ENCODE assay signal across 8 mouse cellular contexts in genomic region chr7:116161544-116161943, GRCm38 (mm10).
DNase-seq lines count a peak whose midpoint lies in the region; ATAC-seq and TF ChIP-seq lines count a peak whose summit lies in the region.

No protein-coding gene starts in this region.

- 26% methylated on average over 5 of the region's 5 CpGs for WGBS in spleen, adult 2 months
- WGBS in bone marrow, adult 2 months = 19% methylated on average over 5 of the region's 5 CpGs
- 21% methylated on average over 5 of the region's 5 CpGs for WGBS in embryonic facial prominence, embryonic 14.5 days
- WGBS in liver, embryonic 16.5 days (ENCODE audit: insufficient replicate concordance) = 16% methylated on average over 5 of the region's 5 CpGs
- 23% methylated on average over 5 of the region's 5 CpGs for WGBS in neural tube, embryonic 14.5 days

- no peak overlapping the region for H3K9ac ChIP-seq in embryonic facial prominence, embryonic 14.5 days (ENCODE audit: low read depth, low read length)
- H3K9ac ChIP-seq in liver, embryonic 16.5 days (ENCODE audit: low read depth, low read length) = no peak overlapping the region
- H3K9ac ChIP-seq in neural tube, embryonic 14.5 days (replicated peaks; ENCODE audit: low read depth, low read length) = no peak overlapping the region

- H3K27ac ChIP-seq in spleen, adult 2 months (ENCODE audit: insufficient read depth, low read length) = no peak overlapping the region
- H3K27ac ChIP-seq in bone marrow, adult 2 months (ENCODE audit: control insufficient read depth, insufficient read depth, low read depth, low read length, poor library complexity) = no peak overlapping the region
- H3K27ac ChIP-seq in embryonic facial prominence, embryonic 14.5 days (replicated peaks; ENCODE audit: low read depth, low read length) = no peak overlapping the region
- H3K27ac ChIP-seq in liver, embryonic 16.5 days (ENCODE audit: low read length) = no peak overlapping the region
- H3K27ac ChIP-seq in neural tube, embryonic 14.5 days (ENCODE audit: low read depth, low read length) = no peak overlapping the region

- DNase-seq in spleen, adult 2 months (ENCODE audit: low read depth in 1 of 2, low spot score in 2 of 2) = no peak
- no peak for DNase-seq in spleen, postnatal 10 days (ENCODE audit: low spot score in 2 of 2)
- DNase-seq in embryonic facial prominence, embryonic 14.5 days (ENCODE audit: low spot score) = peak; percentile 70
- DNase-seq in hindlimb bud, embryonic 11.5 days (ENCODE audit: extremely low spot score, low read depth, low spot score) = peak; percentile 30

- peak; percentile 52; the same call in 1 of the 2 replicates for TF ChIP-seq CTCF in spleen, adult 2 months (IDR thresholded peaks at IDR 0.05; ENCODE audit: extremely low read depth, insufficient read depth, insufficient read length, insufficient replicate concordance)
- TF ChIP-seq CTCF in bone marrow, adult 2 months (IDR thresholded peaks at IDR 0.05; ENCODE audit: control insufficient read depth, insufficient read depth, low read length) = peak; percentile 63

- H3K9me3 ChIP-seq in embryonic facial prominence, embryonic 14.5 days (ENCODE audit: control insufficient read depth, low read length) = no peaks in the 10 kb centered on the region
- H3K9me3 ChIP-seq in liver, embryonic 16.5 days (replicated peaks; ENCODE audit: control insufficient read depth, low read length) = no peaks in the 10 kb centered on the region
- no peaks in the 10 kb centered on the region for H3K9me3 ChIP-seq in neural tube, embryonic 14.5 days (ENCODE audit: control insufficient read depth, low read length)

- H3K4me3 ChIP-seq in spleen, adult 2 months (ENCODE audit: extremely low read depth, insufficient read depth, insufficient read length) = no peak overlapping the region
- no peak overlapping the region for H3K4me3 ChIP-seq in bone marrow, adult 2 months (replicated peaks; ENCODE audit: control insufficient read depth, low read depth, low read length)
- H3K4me3 ChIP-seq in embryonic facial prominence, embryonic 14.5 days (ENCODE audit: low read depth, low read length) = no peak overlapping the region
- H3K4me3 ChIP-seq in liver, embryonic 16.5 days (ENCODE audit: low read depth, low read length) = no peak overlapping the region
- no peak overlapping the region for H3K4me3 ChIP-seq in neural tube, embryonic 14.5 days (ENCODE audit: low read depth, low read length)

- 0 out of 2 replicates have a peak, but pooled peaks have one; percentile 22 for ATAC-seq in embryonic facial prominence, embryonic 14.5 days (ENCODE audit: low read depth)
- ATAC-seq in liver, embryonic 16.5 days (ENCODE audit: low read depth) = 0 out of 2 replicates have a peak, but pooled peaks have one; percentile 11
- peak; percentile 63; the same call in 1 of the 2 replicates for ATAC-seq in neural tube, embryonic 14.5 days (ENCODE audit: low read depth)
- no peak for ATAC-seq in monocyte, adult 5-6 weeks (replicated peaks; ENCODE audit: insufficient number of reproducible peaks, low FRiP score, low TSS enrichment, poor library complexity, severe bottlenecking)

- TF ChIP-seq POLR2A in spleen, adult 2 months (IDR thresholded peaks at IDR 0.05; ENCODE audit: low read depth, low read length) = no peak
- no peak for TF ChIP-seq POLR2A in bone marrow, adult 2 months (IDR thresholded peaks at IDR 0.05; ENCODE audit: borderline replicate concordance, control insufficient read depth, low read depth, low read length)

- no peak overlapping the region for H3K4me2 ChIP-seq in embryonic facial prominence, embryonic 14.5 days (ENCODE audit: low read depth, low read length)
- H3K4me2 ChIP-seq in liver, embryonic 16.5 days (ENCODE audit: low read depth, low read length) = no peak overlapping the region
- no peak overlapping the region for H3K4me2 ChIP-seq in neural tube, embryonic 14.5 days (ENCODE audit: low read depth, low read length)

- no peaks in the 10 kb centered on the region for H3K27me3 ChIP-seq in spleen, adult 2 months (ENCODE audit: control insufficient read depth, insufficient read depth, low read length)
- no peaks in the 10 kb centered on the region for H3K27me3 ChIP-seq in embryonic facial prominence, embryonic 14.5 days (replicated peaks; ENCODE audit: control insufficient read depth, insufficient read depth, low read length)
- no peaks in the 10 kb centered on the region for H3K27me3 ChIP-seq in liver, embryonic 16.5 days (ENCODE audit: control insufficient read depth, insufficient read depth, low read depth, low read length)
- no peaks in the 10 kb centered on the region for H3K27me3 ChIP-seq in neural tube, embryonic 14.5 days (ENCODE audit: control insufficient read depth, insufficient read depth, low read length)

- no peaks in the 10 kb centered on the region for H3K4me1 ChIP-seq in spleen, adult 2 months (ENCODE audit: control insufficient read depth, insufficient read depth, insufficient read length)
- H3K4me1 ChIP-seq in bone marrow, adult 2 months (ENCODE audit: control insufficient read depth, insufficient read depth, low read length) = peaks cover 2% of the 10 kb centered on the region; the same call in 1 of the 2 replicates
- H3K4me1 ChIP-seq in embryonic facial prominence, embryonic 14.5 days (ENCODE audit: control insufficient read depth, insufficient read depth, low read length) = 0 out of 2 replicates have a peak, but pooled peaks cover 2% of the 10 kb centered on the region
- no peaks in the 10 kb centered on the region for H3K4me1 ChIP-seq in liver, embryonic 16.5 days (ENCODE audit: control insufficient read depth, low read depth, low read length)
- no peaks in the 10 kb centered on the region for H3K4me1 ChIP-seq in neural tube, embryonic 14.5 days (ENCODE audit: control insufficient read depth, insufficient read depth, low read length)

- H3K36me3 ChIP-seq in spleen, adult 2 months (ENCODE audit: control insufficient read depth, insufficient read depth, low read length) = no peaks in the 10 kb centered on the region
- no peaks in the 10 kb centered on the region for H3K36me3 ChIP-seq in embryonic facial prominence, embryonic 14.5 days (ENCODE audit: control insufficient read depth, insufficient read depth, low read length)
- H3K36me3 ChIP-seq in liver, embryonic 16.5 days (ENCODE audit: control insufficient read depth, insufficient read depth) = no peaks in the 10 kb centered on the region
- H3K36me3 ChIP-seq in neural tube, embryonic 14.5 days (ENCODE audit: control insufficient read depth, insufficient read depth, low read length) = no peaks in the 10 kb centered on the region

Comparison
In these comparisons a context has a peak if more than half of its experiments do, and no peak if none do; other contexts are left out.
1. DNase-seq: peak in embryonic facial prominence, embryonic 14.5 days (single experiment) and hindlimb bud, embryonic 11.5 days (single experiment); none in spleen, adult 2 months (0 of 2) and spleen, postnatal 10 days (0 of 2).